Mouse (Mus musculus) hindbrain, postnatal 0 days (tissue): ENCODE measurements at regions not wholly inside any gene's neighbourhood (a gene's known extent, or its start where the extent isn't known, plus 50 kb on each side); places are given as distances from the start of the nearest gene placed in this dataset.

ENCODE experiments used
- ATAC-seq: fragments of 200-750 bp; cut with Nextera tagmentation; 2 replicates; pipeline ENCODE4 v1.8.0; 2017; ENCODE audit warnings: mild to moderate bottlenecking, moderate TSS enrichment, moderate library complexity
- DNase-seq: peaks from one replicate; pipeline ENCODE4 v3.0.0-alpha.2; 2015; ENCODE audit warnings: low spot score
- H3K27ac ChIP-seq: fragments of 300-500 bp; sonication (generic); 2 replicates; pipeline ENCODE4 v1.5.1; 2014; ENCODE audit warnings: mild to moderate bottlenecking
- H3K27me3 ChIP-seq: fragments of 300-500 bp; sonication (generic); 2 replicates; pipeline ENCODE4 v1.6.1; 2014; ENCODE audit warnings: low read length, mixed read lengths; ENCODE audit not compliant: insufficient read depth
- H3K36me3 ChIP-seq: fragments of 300-500 bp; sonication (generic); 2 replicates; pipeline ENCODE4 v1.6.1; 2014; ENCODE audit warnings: low read length, mixed read lengths; ENCODE audit not compliant: insufficient read depth
- H3K4me1 ChIP-seq: fragments of 300-500 bp; sonication (generic); 2 replicates; pipeline ENCODE4 v1.6.1; 2014; ENCODE audit warnings: antibody characterized with exemption, low read length, mixed read lengths; ENCODE audit not compliant: insufficient read depth
- H3K4me2 ChIP-seq: fragments of 300-500 bp; sonication (generic); 2 replicates; pipeline ENCODE4 v1.6.1; 2014; ENCODE audit warnings: low read depth, mild to moderate bottlenecking, low read length, moderate library complexity, mixed read lengths
- H3K4me3 ChIP-seq: fragments of 300-500 bp; sonication (generic); 2 replicates; pipeline ENCODE4 v1.5.1; 2014; ENCODE audit warnings: low read length
- H3K9ac ChIP-seq: fragments of 300-500 bp; sonication (generic); replicated peaks from 2 replicates; pipeline ENCODE4 v1.6.1; 2014; ENCODE audit warnings: mild to moderate bottlenecking, low read length, moderate library complexity, mixed read lengths
- H3K9me3 ChIP-seq: fragments of 300-500 bp; sonication (generic); 2 replicates; pipeline ENCODE4 v1.6.1; 2016; ENCODE audit warnings: low read length, mixed read lengths
- CTCF ChIP-seq: IDR thresholded peaks from 2 replicates; pipeline ENCODE4 v1.5.1; 2016; ENCODE audit warnings: antibody characterized with exemption, control low read depth, low read depth
- WGBS: fragments of 180-500 bp; shearing (Covaris S2); extraction: QIAGEN DNeasy Blood & Tissue Kit; methylation state at CpG from one replicate; pipeline ENCODE4 v1.1.7; 2014; 5-methylcytosine and 5-hydroxymethylcytosine counted together

- DNase-seq, result no peak
- ATAC-seq, result no peak
- TF ChIP-seq CTCF, result no peak
- Histone ChIP-seq H3K9me3 (peaks cover 3% of the 10 kb centered on the region; the same call in 1 of the 2 replicates), H3K4me1 (no peaks in the 10 kb centered on the region), H3K4me2 (no peak overlapping the region), H3K36me3 (no peaks in the 10 kb centered on the region), H3K9ac (no peak overlapping the region), H3K27me3 (no peaks in the 10 kb centered on the region), H3K4me3 (no peak overlapping the region), H3K27ac (no peak overlapping the region)
- WGBS, result 71% methylated on average over 5 of the region's 5 CpGs
These were observed 185.1 kb downstream of the Maf start for GRCm38 (mm10) chr8:115522527-115522926.

GRCm38 (mm10) chr8:115515647-115516046, 191.9 kb downstream of the Maf start:
- WGBS, result 82% methylated on average over 4 of the region's 4 CpGs
- DNase-seq (no peak), ATAC-seq (no peak)
- no peak overlapping the region for H3K4me2 ChIP-seq
- no peak for TF ChIP-seq CTCF
- H3K36me3 ChIP-seq, result no peaks in the 10 kb centered on the region
- H3K4me1 ChIP-seq, result no peaks in the 10 kb centered on the region
- no peak overlapping the region for H3K9ac ChIP-seq
- peaks cover 3% of the 10 kb centered on the region; the same call in 1 of the 2 replicates for H3K9me3 ChIP-seq
- H3K27ac ChIP-seq, result no peak overlapping the region
- no peak overlapping the region for H3K4me3 ChIP-seq
- no peaks in the 10 kb centered on the region for H3K27me3 ChIP-seq

- Histone ChIP-seq H3K27ac (no peak overlapping the region), H3K9ac (no peak overlapping the region), H3K4me3 (no peak overlapping the region), H3K36me3 (no peaks in the 10 kb centered on the region), H3K4me2 (no peak overlapping the region), H3K9me3 (no peaks in the 10 kb centered on the region), H3K27me3 (no peaks in the 10 kb centered on the region), H3K4me1 (no peaks in the 10 kb centered on the region)
- no peak for TF ChIP-seq CTCF
- WGBS, result 81% methylated on average over 3 of the region's 3 CpGs
- no peak for DNase-seq
- ATAC-seq, result no peak
These were observed 193.1 kb downstream of the Maf start for GRCm38 (mm10) chr8:115514485-115514884.

- no peak for TF ChIP-seq CTCF
- DNase-seq (no peak), ATAC-seq (no peak)
- no peak overlapping the region for H3K27ac ChIP-seq
- H3K4me2 ChIP-seq, result no peak overlapping the region
- H3K4me3 ChIP-seq, result no peak overlapping the region
- H3K9me3 ChIP-seq, result no peaks in the 10 kb centered on the region
- 96% methylated on average over 4 of the region's 4 CpGs for WGBS
- H3K9ac ChIP-seq, result no peak overlapping the region
- no peaks in the 10 kb centered on the region for H3K4me1 ChIP-seq
- no peaks in the 10 kb centered on the region for H3K36me3 ChIP-seq
- no peaks in the 10 kb centered on the region for H3K27me3 ChIP-seq
These were observed 200.4 kb downstream of the Maf start for GRCm38 (mm10) chr8:115507180-115507579.

GRCm38 (mm10) chr8:115506741-115507140, 200.9 kb downstream of the Maf start:
- no peak for DNase-seq
- Histone ChIP-seq H3K4me3 (no peak overlapping the region), H3K27me3 (no peaks in the 10 kb centered on the region), H3K4me2 (no peak overlapping the region), H3K9ac (no peak overlapping the region), H3K27ac (no peak overlapping the region), H3K36me3 (no peaks in the 10 kb centered on the region), H3K9me3 (no peaks in the 10 kb centered on the region), H3K4me1 (no peaks in the 10 kb centered on the region)
- no peak for ATAC-seq
- WGBS, result 74% methylated on average over 10 of the region's 10 CpGs
- no peak for TF ChIP-seq CTCF

- Histone ChIP-seq H3K4me2 (no peak overlapping the region), H3K4me3 (no peak overlapping the region), H3K36me3 (no peaks in the 10 kb centered on the region), H3K27me3 (no peaks in the 10 kb centered on the region), H3K27ac (no peak overlapping the region), H3K4me1 (no peaks in the 10 kb centered on the region), H3K9me3 (no peaks in the 10 kb centered on the region), H3K9ac (no peak overlapping the region)
- DNase-seq (no peak), ATAC-seq (no peak)
- WGBS, result 85% methylated on average over 1 of the region's 1 CpGs
- TF ChIP-seq CTCF, result no peak
These were observed 211.6 kb downstream of the Maf start for GRCm38 (mm10) chr8:115496016-115496415.

- TF ChIP-seq CTCF, result no peak
- Histone ChIP-seq H3K27me3 (no peaks in the 10 kb centered on the region), H3K4me2 (no peak overlapping the region), H3K4me1 (no peaks in the 10 kb centered on the region), H3K9me3 (no peaks in the 10 kb centered on the region), H3K4me3 (no peak overlapping the region), H3K36me3 (no peaks in the 10 kb centered on the region), H3K27ac (no peak overlapping the region), H3K9ac (no peak overlapping the region)
- ATAC-seq, result no peak
- 92% methylated on average over 8 of the region's 8 CpGs for WGBS
- DNase-seq, result no peak
These were observed 213.2 kb downstream of the Maf start for GRCm38 (mm10) chr8:115494353-115494752.
